Mouse (Mus musculus): ENCODE data around the gene Scrn1. TPM values are rescaled to one million over a fixed set of nuclear protein-coding genes. Genes with fewer than 3 reads are reported as not detected.

The Scrn1 gene
- polyA plus RNA-seq, 1 experiment: 1.0 TPM

DNA sequence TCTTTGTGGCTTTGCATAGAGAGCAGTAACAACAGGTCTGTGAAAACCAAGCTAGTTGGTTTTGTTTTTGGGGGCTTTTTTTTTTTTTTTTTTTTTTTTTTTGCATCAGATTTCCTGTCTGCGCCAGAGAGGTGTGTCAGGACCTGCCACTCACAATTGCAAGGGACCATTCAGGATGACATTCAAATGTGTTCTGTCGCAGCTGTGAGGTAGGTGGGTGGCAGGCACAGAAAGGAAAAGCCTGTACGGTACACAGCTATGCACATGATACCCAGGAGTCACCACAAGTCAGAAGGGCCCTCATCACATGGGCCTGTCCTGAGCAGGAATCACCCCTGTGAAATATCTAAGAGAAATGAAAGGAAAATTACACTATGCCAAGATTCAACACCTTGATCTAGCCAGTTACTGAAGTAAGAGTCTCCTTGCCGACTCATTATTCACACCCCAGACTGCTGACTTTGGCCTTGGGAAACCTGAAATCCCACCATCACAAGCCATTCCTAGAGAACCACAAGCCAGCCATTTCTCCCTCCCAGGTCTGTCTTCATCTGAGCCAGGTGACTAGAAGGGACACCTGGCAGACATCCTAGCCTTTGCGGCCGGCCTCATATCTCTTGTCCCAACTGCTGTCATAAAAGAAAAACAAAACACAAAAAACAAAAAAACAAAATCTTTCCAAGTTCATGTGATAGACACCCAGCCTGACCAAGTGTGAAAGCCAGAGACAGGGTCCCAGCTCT is 105.9 kb downstream of the Scrn1 start:
- Histone ChIP-seq H3K27ac (ENCODE audit: control insufficient read depth, insufficient read depth, low read depth, low read length, poor library complexity) (no peak overlapping the region), H3K4me1 (ENCODE audit: control insufficient read depth, insufficient read depth, low read length) (no peaks in the 10 kb centered on the region), H3K4me3 (replicated peaks; ENCODE audit: control insufficient read depth, low read depth, low read length) (no peak overlapping the region)
- 65% methylated on average over 6 of the region's 6 CpGs for WGBS
- TF ChIP-seq CTCF (IDR thresholded peaks at IDR 0.05; ENCODE audit: control insufficient read depth, insufficient read depth, low read length) (no peak), POLR2A (IDR thresholded peaks at IDR 0.05; ENCODE audit: borderline replicate concordance, control insufficient read depth, low read depth, low read length) (no peak)

DNA sequence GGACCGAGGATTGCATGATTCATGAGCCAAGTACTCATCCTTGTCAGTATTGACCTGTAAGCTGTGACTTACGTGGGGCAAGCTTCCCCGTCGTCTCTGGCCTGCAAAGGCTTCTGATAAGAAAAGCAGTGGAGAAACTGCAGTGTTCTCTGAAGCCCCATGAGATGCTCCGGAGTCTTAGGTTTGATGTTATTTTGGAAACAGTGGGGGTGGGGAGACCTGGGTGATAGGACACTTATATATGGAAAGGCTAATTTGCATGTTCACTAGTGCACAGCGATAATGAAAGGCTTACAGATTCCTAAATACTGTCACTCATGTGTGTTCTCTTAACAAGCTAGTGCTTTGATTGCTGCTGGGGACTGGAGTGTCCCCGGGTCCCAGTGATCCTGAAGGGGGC is 106.6 kb downstream of the Scrn1 start:
- H3K4me3 ChIP-seq (replicated peaks; ENCODE audit: control insufficient read depth, low read depth, low read length): no peak overlapping the region
- no peaks in the 10 kb centered on the region for H3K4me1 ChIP-seq (ENCODE audit: control insufficient read depth, insufficient read depth, low read length)
- H3K27ac ChIP-seq (ENCODE audit: control insufficient read depth, insufficient read depth, low read depth, low read length, poor library complexity): no peak overlapping the region
- 76% methylated on average over 7 of the region's 7 CpGs for WGBS
- TF ChIP-seq CTCF (IDR thresholded peaks at IDR 0.05; ENCODE audit: control insufficient read depth, insufficient read depth, low read length): no peak
- TF ChIP-seq POLR2A (IDR thresholded peaks at IDR 0.05; ENCODE audit: borderline replicate concordance, control insufficient read depth, low read depth, low read length): no peak

Other genes starting within 250 kb of the Scrn1 start
- gene Prr15, start 240.7 kb downstream of the Scrn1 start, polyA plus RNA-seq (2011; ENCODE audit: insufficient read depth, insufficient read length, low replicate concordance, missing spikeins): 3.3 TPM in 1 of 2 replicates, not detected in the other
- 0.37 TPM in 1 of 2 replicates, not detected in the other for gene Wipf3, start 136.9 kb downstream of the Scrn1 start, polyA plus RNA-seq (2011; ENCODE audit: insufficient read depth, insufficient read length, low replicate concordance, missing spikeins)
- gene Plekha8, start 28.6 kb upstream of the Scrn1 start, polyA plus RNA-seq (2011; ENCODE audit: insufficient read depth, insufficient read length, low replicate concordance, missing spikeins): 0.93 and 2.0 TPM in 2 replicates
- 1.8 TPM in 1 of 2 replicates, not detected in the other for gene Fkbp14, start 30.8 kb upstream of the Scrn1 start, polyA plus RNA-seq (2011; ENCODE audit: insufficient read depth, insufficient read length, low replicate concordance, missing spikeins)
- gene Mturn, start 115.1 kb upstream of the Scrn1 start, polyA plus RNA-seq (2011; ENCODE audit: insufficient read depth, insufficient read length, low replicate concordance, missing spikeins): 4.4 and 4.6 TPM in 2 replicates

Measured in bone marrow, adult 2 months (tissue).